Mouse (Mus musculus): Measurements from ENCODE around the gene Tceanc2. TPM values are rescaled to one million over a fixed set of nuclear protein-coding genes. Genes with fewer than 3 reads are reported as not detected.

Gene Tceanc2
- polyA plus RNA-seq, 1 experiment from 2014 or later = 14.5 TPM

DNA sequence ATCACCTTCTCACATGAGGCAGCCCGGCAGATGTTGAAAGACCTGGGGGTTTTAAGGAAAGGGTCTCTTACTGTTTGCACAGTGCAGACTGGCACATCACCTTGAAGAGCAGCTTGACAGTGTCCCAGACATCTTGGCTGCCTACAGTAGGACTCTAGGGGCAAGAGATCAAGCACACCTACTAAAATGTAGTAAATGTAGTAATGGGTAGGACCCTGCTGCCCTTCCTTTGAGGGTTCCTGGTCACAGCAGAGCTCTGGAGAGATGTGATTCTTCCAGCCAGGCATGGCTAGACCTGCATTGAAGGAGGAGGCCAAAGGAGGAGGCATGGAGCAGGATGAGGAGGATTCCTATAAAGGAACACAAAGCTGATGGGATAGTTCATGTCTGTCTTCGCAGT, 28.1 kb upstream of the Tceanc2 start:
- Histone ChIP-seq H3K36me3 (peaks cover 67% of the 10 kb centered on the region), H3K27me3 (replicated peaks) (peaks cover 16% of the 10 kb centered on the region; the same call in 1 of the 2 replicates)
- 97% methylated on average over 2 of the region's 2 CpGs for WGBS

DNA sequence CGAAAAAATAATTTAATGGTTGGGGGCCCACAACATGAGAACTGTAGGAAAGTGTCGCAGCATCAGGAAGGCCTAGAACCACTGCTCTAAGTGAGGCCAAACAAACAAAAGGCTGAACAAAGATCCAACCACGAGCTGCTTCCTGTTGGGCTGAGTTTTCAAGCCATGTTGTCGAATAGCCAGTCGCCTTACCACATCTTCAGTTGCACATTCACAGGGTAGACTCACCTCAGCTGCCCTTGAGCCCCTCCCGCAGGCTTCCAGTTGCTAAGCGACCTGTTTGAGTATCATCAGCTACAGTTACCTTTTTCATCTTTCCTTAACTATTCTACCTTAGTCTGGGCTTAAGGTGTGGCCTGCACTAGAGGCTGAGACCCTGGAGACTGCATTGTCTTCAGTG, 24.1 kb upstream of the Tceanc2 start:
- ATAC-seq (ENCODE audit: extremely low read depth, insufficient number of reproducible peaks, low FRiP score, low TSS enrichment) = no peak
- no peak overlapping the region for H3K4me2 ChIP-seq
- no peak overlapping the region for H3K9ac ChIP-seq
- no peak overlapping the region for H3K4me3 ChIP-seq
- H3K27me3 ChIP-seq (replicated peaks) = no peaks in the 10 kb centered on the region; the same call in 1 of the 2 replicates
- 85% methylated on average over 7 of the region's 7 CpGs for WGBS
- no peak overlapping the region for H3K27ac ChIP-seq (replicated peaks)
- H3K9me3 ChIP-seq = no peaks in the 10 kb centered on the region
- H3K36me3 ChIP-seq = peaks cover 95% of the 10 kb centered on the region
- no peaks in the 10 kb centered on the region for H3K4me1 ChIP-seq

More for the DNA sequence above, 28.1 kb upstream of the Tceanc2 start:
- Histone ChIP-seq H3K9me3 (no peaks in the 10 kb centered on the region), H3K4me3 (no peak overlapping the region), H3K4me2 (no peak overlapping the region), H3K27ac (replicated peaks) (no peak overlapping the region), H3K9ac (no peak overlapping the region), H3K4me1 (peaks cover 4% of the 10 kb centered on the region; the same call in 1 of the 2 replicates)
- ATAC-seq (ENCODE audit: extremely low read depth, insufficient number of reproducible peaks, low FRiP score, low TSS enrichment) = no peak

DNA sequence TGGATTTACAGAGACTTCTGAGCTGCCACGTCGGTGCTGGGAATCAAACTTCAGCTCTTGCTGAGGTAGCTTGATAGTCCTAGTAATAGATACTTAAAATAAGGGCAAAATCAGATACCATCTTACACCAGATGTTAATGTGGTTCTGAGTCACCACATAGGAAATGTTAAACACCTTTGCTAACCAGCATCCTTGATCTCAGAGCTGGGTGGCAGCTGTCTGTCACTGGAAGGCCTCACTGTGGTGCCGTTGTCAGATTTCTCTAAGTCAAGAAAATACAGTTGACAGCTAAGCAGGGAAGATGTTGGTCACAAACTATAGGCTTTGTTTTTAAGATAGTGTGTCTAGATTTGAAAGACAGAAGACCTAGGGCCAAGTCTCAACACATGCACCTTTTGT, 22.9 kb upstream of the Tceanc2 start:
- peaks cover 96% of the 10 kb centered on the region for H3K36me3 ChIP-seq
- WGBS = 91% methylated on average over 3 of the region's 3 CpGs
- no peak for ATAC-seq (ENCODE audit: extremely low read depth, insufficient number of reproducible peaks, low FRiP score, low TSS enrichment)

DNA sequence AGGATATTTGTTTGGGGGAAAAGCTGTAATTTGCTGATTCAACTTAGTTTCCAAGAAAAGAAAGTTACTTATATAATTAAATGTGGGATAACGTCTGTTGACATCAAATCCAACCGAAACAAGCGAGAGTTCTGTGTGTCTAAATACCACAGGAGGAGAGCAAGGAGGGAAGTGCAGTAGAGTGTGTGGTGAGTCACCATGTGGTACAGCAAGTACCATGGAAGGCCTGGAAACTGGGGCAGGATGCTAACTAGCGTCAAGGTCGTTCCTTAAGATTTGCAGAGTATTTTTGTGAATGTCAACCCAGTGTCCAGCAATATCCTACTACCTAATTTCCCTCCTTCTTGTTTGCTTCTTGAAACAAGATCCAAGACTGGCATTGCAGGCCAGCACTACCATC, 19.2 kb upstream of the Tceanc2 start:
- no peaks in the 10 kb centered on the region for H3K27me3 ChIP-seq (replicated peaks)
- no peak overlapping the region for H3K4me2 ChIP-seq
- H3K27ac ChIP-seq (replicated peaks) = no peak overlapping the region
- ATAC-seq (ENCODE audit: extremely low read depth, insufficient number of reproducible peaks, low FRiP score, low TSS enrichment) = no peak
- no peak overlapping the region for H3K9ac ChIP-seq
- no peak overlapping the region for H3K4me3 ChIP-seq
- 86% methylated on average over 5 of the region's 5 CpGs for WGBS
- peaks cover 96% of the 10 kb centered on the region for H3K36me3 ChIP-seq
- H3K9me3 ChIP-seq = no peaks in the 10 kb centered on the region
- no peaks in the 10 kb centered on the region for H3K4me1 ChIP-seq

More for the DNA sequence above, 22.9 kb upstream of the Tceanc2 start:
- Histone ChIP-seq H3K27me3 (replicated peaks) (no peaks in the 10 kb centered on the region), H3K4me2 (no peak overlapping the region), H3K4me1 (no peaks in the 10 kb centered on the region), H3K9ac (no peak overlapping the region), H3K4me3 (no peak overlapping the region), H3K9me3 (no peaks in the 10 kb centered on the region), H3K27ac (replicated peaks) (no peak overlapping the region)

DNA sequence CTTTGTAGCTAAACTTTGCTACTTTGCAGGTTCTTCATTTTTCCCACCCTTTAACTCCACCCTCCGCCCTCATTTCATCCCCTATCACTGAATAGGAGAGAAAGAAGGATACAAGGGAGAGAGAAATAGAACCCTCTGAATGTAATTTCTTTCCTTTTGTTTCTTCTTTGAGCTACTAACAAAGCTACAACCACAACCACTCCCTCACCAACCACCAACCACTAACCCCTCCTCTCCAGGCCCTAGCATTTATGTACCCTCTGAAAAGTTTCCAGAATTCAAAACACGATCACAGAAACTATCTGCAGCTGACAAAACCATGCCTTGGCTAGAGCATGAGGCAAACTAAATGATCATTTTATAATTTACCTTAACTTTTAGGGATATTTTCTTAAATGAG, 17.5 kb upstream of the Tceanc2 start:
- Histone ChIP-seq H3K27me3 (replicated peaks) (no peaks in the 10 kb centered on the region), H3K9me3 (no peaks in the 10 kb centered on the region), H3K36me3 (peaks cover 93% of the 10 kb centered on the region), H3K27ac (replicated peaks) (no peak overlapping the region), H3K9ac (no peak overlapping the region), H3K4me1 (no peaks in the 10 kb centered on the region), H3K4me2 (no peak overlapping the region), H3K4me3 (no peak overlapping the region)
- ATAC-seq (ENCODE audit: extremely low read depth, insufficient number of reproducible peaks, low FRiP score, low TSS enrichment) = no peak
- WGBS = 92% methylated on average over 2 of the region's 2 CpGs

DNA sequence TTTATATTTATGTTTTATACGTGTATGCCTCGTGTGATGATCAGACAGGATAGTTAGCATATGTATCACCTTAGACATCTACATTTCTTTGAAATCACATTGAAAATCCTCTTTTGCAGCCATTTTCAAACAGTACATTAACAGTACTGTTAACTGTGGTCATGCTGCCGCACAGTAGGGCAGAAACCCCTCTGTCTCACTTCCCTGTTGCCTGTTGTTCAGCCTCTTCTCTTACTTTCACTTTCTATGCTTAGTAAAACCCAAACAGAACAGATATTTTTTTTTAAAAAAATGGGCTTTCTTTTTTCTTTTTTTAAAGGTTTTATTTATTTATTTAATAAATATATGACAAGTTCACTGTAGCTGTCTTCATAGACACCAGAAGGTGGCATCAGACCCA, 14.9 kb upstream of the Tceanc2 start:
- H3K27ac ChIP-seq (replicated peaks) = no peak overlapping the region
- WGBS = 94% methylated on average over 3 of the region's 3 CpGs
- no peak overlapping the region for H3K9ac ChIP-seq
- H3K4me1 ChIP-seq = no peaks in the 10 kb centered on the region
- H3K4me3 ChIP-seq = no peak overlapping the region
- ATAC-seq (ENCODE audit: extremely low read depth, insufficient number of reproducible peaks, low FRiP score, low TSS enrichment) = no peak
- no peaks in the 10 kb centered on the region for H3K9me3 ChIP-seq
- no peak overlapping the region for H3K4me2 ChIP-seq
- H3K36me3 ChIP-seq = peaks cover 91% of the 10 kb centered on the region
- no peaks in the 10 kb centered on the region for H3K27me3 ChIP-seq (replicated peaks)

DNA sequence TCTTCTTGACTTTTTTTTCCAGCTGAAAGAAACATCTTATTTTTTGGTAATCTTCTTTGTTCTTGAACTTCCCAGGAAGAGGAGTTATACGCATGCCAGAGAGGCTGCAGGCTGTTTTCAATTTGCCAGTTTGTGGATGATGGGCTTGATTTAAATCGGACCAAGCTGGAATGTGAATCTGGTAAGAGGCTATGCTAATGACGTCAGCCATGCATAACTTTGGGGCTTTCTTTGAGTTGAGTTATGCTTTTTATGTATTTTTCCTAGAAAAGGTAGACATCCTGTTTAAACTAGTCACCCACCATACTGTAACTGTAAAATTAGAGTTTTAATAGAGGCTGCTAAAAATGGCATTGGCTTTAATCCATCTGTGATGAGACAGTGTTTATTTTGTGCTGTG, 6.8 kb upstream of the Tceanc2 start:
- H3K36me3 ChIP-seq = peaks cover 50% of the 10 kb centered on the region

DNA sequence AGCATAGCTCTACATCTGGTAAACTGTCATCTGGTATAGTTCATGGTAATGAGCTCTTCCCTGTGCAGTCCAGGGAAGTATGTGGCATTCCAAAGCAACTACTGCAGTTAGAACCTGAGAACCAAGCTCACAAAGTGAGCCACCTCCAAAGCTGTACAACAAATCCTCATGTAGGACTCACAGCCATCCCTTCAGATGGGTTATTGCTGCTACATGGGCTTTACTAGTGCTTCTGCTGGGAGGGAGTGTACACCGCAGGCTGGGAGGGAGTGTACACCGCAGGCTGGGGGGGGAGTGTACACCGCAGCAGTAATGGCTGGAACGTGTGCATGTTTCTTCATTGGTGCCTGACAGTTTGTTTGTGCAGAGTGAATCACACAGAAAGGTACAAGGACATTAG, 4.3 kb upstream of the Tceanc2 start:
- H3K4me1 ChIP-seq = peaks cover 40% of the 10 kb centered on the region
- H3K9ac ChIP-seq = no peak overlapping the region
- H3K9me3 ChIP-seq = no peaks in the 10 kb centered on the region
- ATAC-seq (ENCODE audit: extremely low read depth, insufficient number of reproducible peaks, low FRiP score, low TSS enrichment) = no peak
- H3K27ac ChIP-seq (replicated peaks) = no peak overlapping the region
- 83% methylated on average over 4 of the region's 4 CpGs for WGBS
- H3K36me3 ChIP-seq = peaks cover 26% of the 10 kb centered on the region
- H3K4me2 ChIP-seq = no peak overlapping the region
- no peak overlapping the region for H3K4me3 ChIP-seq
- no peaks in the 10 kb centered on the region for H3K27me3 ChIP-seq (replicated peaks)

More for the DNA sequence above, 6.8 kb upstream of the Tceanc2 start:
- no peak for ATAC-seq (ENCODE audit: extremely low read depth, insufficient number of reproducible peaks, low FRiP score, low TSS enrichment)
- no peak overlapping the region for H3K4me2 ChIP-seq
- H3K4me1 ChIP-seq = peaks cover 29% of the 10 kb centered on the region
- WGBS = 73% methylated on average over 3 of the region's 3 CpGs
- no peak overlapping the region for H3K9ac ChIP-seq
- no peak overlapping the region for H3K4me3 ChIP-seq
- H3K9me3 ChIP-seq = no peaks in the 10 kb centered on the region
- no peaks in the 10 kb centered on the region for H3K27me3 ChIP-seq (replicated peaks)
- H3K27ac ChIP-seq (replicated peaks) = no peak overlapping the region

DNA sequence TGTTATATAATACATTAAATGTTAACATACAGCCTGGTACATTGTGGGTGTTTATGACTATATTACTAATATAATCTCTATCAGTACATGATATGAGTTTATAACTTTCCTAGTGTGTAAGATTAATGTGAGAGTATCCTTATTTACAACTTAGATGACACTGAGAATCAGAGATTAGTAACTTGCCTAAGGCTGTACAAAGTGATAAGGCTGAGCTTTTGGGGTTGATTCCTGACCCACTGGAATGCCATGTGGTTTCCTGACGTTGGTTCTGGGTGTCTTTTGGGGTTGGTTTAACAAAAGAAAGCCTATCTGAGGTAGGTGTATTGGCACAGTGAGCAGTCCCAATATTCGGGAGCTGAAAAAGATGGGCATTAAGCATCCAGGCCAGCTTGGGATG, 3.9 kb upstream of the Tceanc2 start:
- no peak for ATAC-seq (ENCODE audit: extremely low read depth, insufficient number of reproducible peaks, low FRiP score, low TSS enrichment)
- Histone ChIP-seq H3K4me1 (peaks cover 40% of the 10 kb centered on the region), H3K9ac (no peak overlapping the region), H3K4me2 (no peak overlapping the region), H3K27me3 (replicated peaks) (no peaks in the 10 kb centered on the region), H3K27ac (replicated peaks) (no peak overlapping the region), H3K9me3 (no peaks in the 10 kb centered on the region), H3K36me3 (peaks cover 22% of the 10 kb centered on the region), H3K4me3 (no peak overlapping the region)
- WGBS = 64% methylated on average over 2 of the region's 2 CpGs

DNA sequence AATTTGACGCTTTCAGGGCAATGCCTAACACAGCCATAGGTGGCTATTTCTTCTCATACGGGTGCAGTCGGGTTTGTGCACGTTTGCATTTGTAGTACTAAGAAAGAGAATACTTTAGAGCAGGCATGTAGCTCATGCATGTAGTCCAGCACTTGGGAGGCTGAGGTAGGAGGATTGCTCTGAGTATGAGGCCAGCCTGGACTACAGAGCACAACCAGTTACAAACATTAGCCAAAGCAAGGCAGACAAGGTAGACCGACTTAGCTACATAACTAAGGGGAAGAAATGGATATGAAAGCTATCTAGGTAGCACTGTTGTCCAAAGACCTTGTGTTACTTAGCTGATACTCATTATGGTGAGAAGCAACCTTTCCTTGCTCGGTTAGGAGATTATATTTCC, 3.0 kb upstream of the Tceanc2 start:
- 83% methylated on average over 6 of the region's 6 CpGs for WGBS
- peaks cover 13% of the 10 kb centered on the region for H3K36me3 ChIP-seq
- no peaks in the 10 kb centered on the region for H3K9me3 ChIP-seq
- H3K4me2 ChIP-seq = no peak overlapping the region
- no peak overlapping the region for H3K4me3 ChIP-seq
- H3K9ac ChIP-seq = no peak overlapping the region
- H3K27ac ChIP-seq (replicated peaks) = no peak overlapping the region
- H3K27me3 ChIP-seq (replicated peaks) = no peaks in the 10 kb centered on the region
- H3K4me1 ChIP-seq = peaks cover 49% of the 10 kb centered on the region
- no peak for ATAC-seq (ENCODE audit: extremely low read depth, insufficient number of reproducible peaks, low FRiP score, low TSS enrichment)

DNA sequence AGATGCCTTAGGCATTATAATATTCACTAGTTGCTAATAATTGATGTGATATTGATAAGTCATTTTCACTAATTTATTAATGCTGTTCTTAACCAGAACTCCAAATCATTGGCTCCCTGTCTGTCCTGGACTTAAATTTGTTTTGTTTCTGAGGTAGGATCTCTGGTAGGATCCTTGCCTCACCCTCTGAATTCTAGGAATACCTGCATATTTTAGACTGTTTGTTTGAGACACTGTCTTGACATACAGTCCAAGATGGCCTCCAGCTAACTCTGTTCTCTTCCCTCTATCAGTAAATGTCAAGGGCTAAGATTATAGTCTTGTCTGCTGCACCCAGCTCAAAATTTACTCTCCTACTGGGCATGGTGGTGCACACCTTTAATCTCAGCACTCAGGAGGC, 1.8 kb upstream of the Tceanc2 start:
- H3K27ac ChIP-seq (replicated peaks) = no peak overlapping the region
- peaks cover 8% of the 10 kb centered on the region for H3K36me3 ChIP-seq
- no peaks in the 10 kb centered on the region for H3K27me3 ChIP-seq (replicated peaks)
- no peak for ATAC-seq (ENCODE audit: extremely low read depth, insufficient number of reproducible peaks, low FRiP score, low TSS enrichment)
- H3K4me1 ChIP-seq = peaks cover 49% of the 10 kb centered on the region
- H3K9ac ChIP-seq = no peak overlapping the region
- peak overlapping the region; percentile 76; the same call in 1 of the 2 replicates for H3K4me2 ChIP-seq
- H3K9me3 ChIP-seq = no peaks in the 10 kb centered on the region
- H3K4me3 ChIP-seq = no peak overlapping the region

DNA sequence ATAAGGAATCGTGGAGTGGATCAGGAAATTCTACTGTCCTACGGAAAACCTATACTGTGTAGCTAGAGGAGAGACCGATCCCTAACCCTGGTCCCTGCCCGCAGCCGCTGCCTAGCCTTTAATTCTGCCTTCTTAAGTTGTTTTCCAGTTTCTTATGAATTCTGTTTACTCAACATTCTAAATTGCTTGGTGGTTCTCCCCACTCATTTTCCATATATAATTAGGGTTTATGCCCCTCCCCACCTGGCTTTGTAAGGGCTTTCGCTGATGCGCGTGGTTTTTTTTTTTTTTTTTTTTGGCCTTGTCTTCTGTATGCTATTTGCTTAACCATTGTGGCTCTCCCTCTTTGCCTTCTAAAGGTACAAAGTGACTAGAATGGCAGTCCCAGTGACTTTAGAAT, 645 bp upstream of the Tceanc2 start:
- Histone ChIP-seq H3K36me3 (peaks cover 17% of the 10 kb centered on the region), H3K9ac (peak overlapping the region; percentile 97), H3K9me3 (no peaks in the 10 kb centered on the region), H3K27me3 (replicated peaks) (no peaks in the 10 kb centered on the region), H3K27ac (replicated peaks) (peak overlapping the region; percentile 96), H3K4me2 (peak overlapping the region; percentile 76), H3K4me3 (peak overlapping the region; percentile 99), H3K4me1 (peaks cover 40% of the 10 kb centered on the region)
- no peak for ATAC-seq (ENCODE audit: extremely low read depth, insufficient number of reproducible peaks, low FRiP score, low TSS enrichment)
- WGBS = 5% methylated on average over 8 of the region's 8 CpGs

Measured in heart, embryonic 13.5 days (tissue).